Mouse (Mus musculus): Measurements from ENCODE around the gene Slc25a11. TPM values are rescaled to one million over a fixed set of nuclear protein-coding genes. Genes with fewer than 3 reads are reported as not detected.

Slc25a11 gene
- total RNA-seq, 2 experiments from 2014 or later: 115 to 123 TPM

DNA sequence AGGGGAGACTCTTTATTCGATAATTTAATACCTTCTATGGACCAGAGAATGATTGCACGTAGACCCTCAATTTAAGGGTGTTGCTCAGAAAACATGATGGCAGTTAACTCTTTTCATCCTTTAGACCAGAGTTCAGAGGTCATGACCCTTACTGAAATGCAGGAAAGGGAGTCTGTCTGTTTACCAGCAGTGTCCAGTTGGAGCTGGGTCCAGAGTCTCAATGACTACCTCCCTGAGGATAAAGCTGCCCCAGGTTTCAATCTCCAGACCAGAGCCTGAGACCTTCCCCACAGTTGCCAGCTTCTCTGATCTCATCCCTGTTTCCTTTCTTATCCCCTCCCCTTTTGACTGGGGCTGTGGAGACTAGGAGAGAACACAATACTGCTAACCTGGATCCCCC lies 31.3 kb upstream of the Slc25a11 start:
- TF ChIP-seq CTCF (conservative IDR thresholded peaks at IDR 0.05): no peak
- no peak for DNase-seq (ENCODE audit: low spot score in 2 of 2)

DNA sequence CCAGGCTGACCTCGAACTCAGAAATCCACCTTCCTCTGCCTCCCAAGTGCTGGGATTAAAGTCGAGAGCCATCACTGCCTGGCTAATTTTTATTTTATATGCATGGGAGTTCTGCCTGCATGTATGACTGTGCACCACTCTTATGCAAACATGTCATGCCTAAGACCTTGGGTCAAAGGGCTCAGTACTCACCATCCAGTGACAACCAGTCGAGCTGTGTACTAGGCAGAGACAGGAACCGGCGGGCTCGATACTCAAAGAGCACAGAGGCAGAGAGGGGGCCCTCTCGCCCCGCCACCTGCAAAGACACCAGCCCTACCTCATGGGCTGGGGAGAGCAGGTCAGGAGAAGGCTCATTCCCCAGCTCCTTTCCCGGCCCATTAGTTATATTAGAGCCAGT lies 30.8 kb upstream of the Slc25a11 start:
- H3K27ac ChIP-seq: peak overlapping the region; percentile 46; the same call in 1 of the 2 replicates
- DNase-seq (ENCODE audit: low spot score in 2 of 2): no peak
- TF ChIP-seq CTCF (conservative IDR thresholded peaks at IDR 0.05): no peak
- no peak overlapping the region for H3K4me3 ChIP-seq

More for the DNA sequence above, 31.3 kb upstream of the Slc25a11 start:
- Histone ChIP-seq H3K27ac (peak overlapping the region; percentile 46; the same call in 1 of the 2 replicates), H3K4me3 (no peak overlapping the region)

- TF ChIP-seq CTCF (conservative IDR thresholded peaks at IDR 0.05): no peak
- Histone ChIP-seq H3K4me3 (no peak overlapping the region), H3K27ac (peak overlapping the region; percentile 66; the same call in 1 of the 2 replicates)
- no peak for DNase-seq (ENCODE audit: low spot score in 2 of 2)
Observed at GRCm38 (mm10) chr11:70674501-70674900, 27.2 kb upstream of the Slc25a11 start.

GRCm38 (mm10) chr11:70674014-70674413 lies 26.7 kb upstream of the Slc25a11 start:
- no peak for TF ChIP-seq CTCF (conservative IDR thresholded peaks at IDR 0.05)
- H3K4me3 ChIP-seq: no peak overlapping the region
- H3K27ac ChIP-seq: peak overlapping the region; percentile 66; the same call in 1 of the 2 replicates
- no peak for DNase-seq (ENCODE audit: low spot score in 2 of 2)

DNA sequence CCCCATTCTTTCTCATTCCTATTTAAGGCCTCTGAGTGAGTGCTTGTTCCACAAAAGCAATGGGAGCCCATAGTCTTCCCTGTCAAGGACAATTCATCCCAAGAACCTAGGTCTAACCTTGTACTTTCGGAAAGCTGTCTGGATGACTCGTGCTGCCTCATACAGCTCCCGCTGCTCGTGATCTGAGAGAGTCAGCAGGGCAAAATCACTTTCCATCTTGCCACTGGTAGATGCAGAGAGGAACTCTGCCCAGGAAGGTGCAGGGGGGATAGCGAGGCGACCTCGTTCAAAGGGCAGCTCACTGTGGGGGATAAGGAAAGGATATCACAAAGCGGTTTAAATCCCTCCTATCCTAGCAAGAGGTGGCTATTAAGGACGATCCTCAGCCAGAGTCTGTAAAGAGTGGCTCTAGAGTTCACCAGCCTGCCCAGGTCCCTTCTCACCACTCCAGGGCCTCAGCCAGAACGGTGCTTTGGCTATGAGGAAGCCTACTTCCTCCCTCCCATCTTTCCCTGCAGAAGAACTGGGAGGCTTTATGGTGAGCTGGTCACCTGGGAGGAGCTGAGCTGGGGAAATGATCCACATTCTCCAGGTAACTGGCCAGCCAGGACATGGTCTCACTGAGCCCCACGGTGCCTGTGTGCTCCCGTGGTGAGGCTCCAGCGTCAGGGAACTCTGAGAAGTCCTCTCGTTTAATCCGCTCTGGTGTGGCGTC lies 24.2 kb upstream of the Slc25a11 start:
- no peak overlapping the region for H3K4me3 ChIP-seq
- no peak for DNase-seq (ENCODE audit: low spot score in 2 of 2)
- peak overlapping the region; percentile 99; the same call in 1 of the 2 replicates for H3K27ac ChIP-seq
- no peak for TF ChIP-seq CTCF (conservative IDR thresholded peaks at IDR 0.05)

GRCm38 (mm10) chr11:70670483-70670882 lies 23.2 kb upstream of the Slc25a11 start:
- Histone ChIP-seq H3K27ac (peak overlapping the region; percentile 99), H3K4me3 (peak overlapping the region; percentile 82; the same call in 1 of the 2 replicates)
- no peak for DNase-seq (ENCODE audit: low spot score in 2 of 2)
- no peak for TF ChIP-seq CTCF (conservative IDR thresholded peaks at IDR 0.05)

GRCm38 (mm10) chr11:70669582-70670345 lies 22.5 kb upstream of the Slc25a11 start:
- peak; percentile 62 to 68 for DNase-seq (ENCODE audit: low spot score in 2 of 2)
- peak; percentile 79 for TF ChIP-seq CTCF (conservative IDR thresholded peaks at IDR 0.05)
- H3K27ac ChIP-seq: peak overlapping the region; percentile 99
- H3K4me3 ChIP-seq: peak overlapping the region; percentile 82

DNA sequence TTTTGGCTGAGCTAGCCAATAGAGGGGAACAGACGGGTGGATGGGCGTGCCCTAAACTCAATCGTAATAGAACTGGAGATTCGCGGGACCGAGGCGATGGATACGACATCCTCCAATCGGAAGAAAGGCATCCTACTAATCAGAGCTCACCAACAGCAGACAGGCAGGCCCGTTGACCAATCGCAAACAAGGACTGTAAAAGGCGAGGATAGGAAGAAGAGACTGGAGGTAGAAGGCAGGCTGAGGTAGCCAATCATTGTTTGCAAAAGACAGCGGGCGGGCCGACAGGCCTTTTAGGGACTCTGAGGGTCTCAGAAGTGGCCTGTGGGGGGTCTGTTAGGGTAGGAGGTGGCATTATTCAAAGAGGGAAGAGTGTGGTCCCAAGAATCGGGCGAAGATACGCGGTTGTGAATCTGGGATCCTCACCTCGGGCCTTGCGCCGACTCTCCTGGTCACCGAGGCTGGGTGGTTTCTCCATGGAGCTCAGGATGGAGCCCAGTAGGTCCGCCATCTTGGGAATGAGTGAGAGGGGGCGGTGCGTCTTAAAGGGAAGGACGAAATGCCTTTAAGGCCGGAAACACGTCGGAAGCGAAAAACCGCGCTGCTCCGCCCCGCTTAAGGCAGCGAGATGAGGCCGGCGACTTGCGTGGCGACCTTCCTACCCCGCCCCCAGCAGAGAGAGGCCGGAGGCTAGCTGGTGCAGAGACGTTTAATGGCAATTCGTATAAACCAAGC lies 21.7 kb upstream of the Slc25a11 start, which contains the start of gene Spag7:
Spag7 (minus strand) TSS at position 646 of the 735 bp plus-strand sequence.
- DNase-seq (ENCODE audit: low spot score in 2 of 2): peak; percentile 92 to 99
- H3K27ac ChIP-seq: peak within 1 kb of the TSS; percentile 99
- H3K4me3 ChIP-seq: peak within 1 kb of the TSS; percentile 82
- TF ChIP-seq CTCF (conservative IDR thresholded peaks at IDR 0.05): no peak

DNA sequence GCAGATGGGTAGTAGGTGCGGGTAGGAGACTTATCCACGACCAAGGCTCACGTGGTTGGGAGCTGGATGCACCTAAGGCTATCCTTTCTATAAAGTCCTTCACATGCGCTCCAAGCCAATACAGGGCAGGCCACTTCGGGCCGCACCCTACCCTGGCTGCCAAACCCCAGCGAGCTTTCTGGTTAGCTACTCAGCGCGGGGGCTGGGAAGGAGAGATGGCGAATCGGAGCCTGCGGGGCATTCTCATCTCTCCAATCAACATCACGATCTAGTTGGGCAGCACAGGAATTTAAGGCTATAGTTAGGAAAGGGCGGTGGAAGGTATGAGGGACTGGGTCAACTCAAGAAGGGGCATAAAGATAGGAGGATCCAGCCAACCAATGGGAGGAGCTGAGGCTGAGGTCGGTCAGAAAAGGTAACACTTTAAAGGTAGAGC lies 21.1 kb upstream of the Slc25a11 start:
- DNase-seq (ENCODE audit: low spot score in 2 of 2): peak in 1 of 2 experiments; percentile 69
- Histone ChIP-seq H3K4me3 (peak overlapping the region; percentile 82), H3K27ac (peak overlapping the region; percentile 99)
- no peak for TF ChIP-seq CTCF (conservative IDR thresholded peaks at IDR 0.05)

DNA sequence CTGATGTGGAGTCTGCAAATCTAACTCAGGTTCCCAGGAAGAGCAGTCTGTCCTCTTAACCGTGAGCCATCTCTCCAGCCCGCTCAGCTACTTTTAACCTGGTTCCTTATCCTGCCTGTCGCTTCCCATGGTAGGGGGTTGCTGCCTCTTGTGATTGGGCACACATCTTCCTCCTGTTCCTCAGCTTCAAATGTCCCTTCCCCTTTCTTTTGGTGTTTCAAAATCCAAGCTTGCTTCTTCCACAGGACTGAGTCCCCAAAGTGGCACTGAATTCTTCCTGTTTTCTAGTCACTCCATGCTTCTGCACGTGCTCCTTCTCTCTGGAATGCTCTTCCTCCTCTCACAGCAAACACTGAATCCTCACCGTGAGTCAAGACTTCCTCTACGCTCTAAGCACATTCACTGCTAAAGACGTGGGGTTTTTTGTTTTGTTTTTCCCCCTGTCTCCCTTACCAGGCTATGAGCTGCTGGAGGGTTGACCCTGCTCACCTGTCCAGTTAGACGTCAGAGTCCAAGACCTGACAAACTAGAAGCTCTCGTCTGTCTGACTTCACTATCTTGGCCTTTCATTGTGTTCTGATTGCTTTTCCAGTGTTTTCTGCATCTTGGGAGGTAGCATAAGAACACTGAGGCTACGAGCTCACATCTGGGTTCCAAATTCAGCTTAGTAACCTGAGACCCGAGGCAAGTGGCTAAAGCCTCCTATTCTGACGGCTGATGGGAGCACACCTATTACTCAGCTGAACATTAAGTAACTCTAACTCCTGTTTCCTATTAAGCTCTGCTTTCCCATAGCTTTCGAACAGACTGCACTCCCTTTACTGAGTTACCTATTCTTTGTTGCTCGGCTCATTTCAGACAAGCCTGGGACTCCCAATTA lies 20.2 kb upstream of the Slc25a11 start:
- Histone ChIP-seq H3K4me3 (peak overlapping the region; percentile 82), H3K27ac (peak overlapping the region; percentile 99)
- TF ChIP-seq CTCF (conservative IDR thresholded peaks at IDR 0.05): no peak
- DNase-seq (ENCODE audit: low spot score in 2 of 2): no peak

DNA sequence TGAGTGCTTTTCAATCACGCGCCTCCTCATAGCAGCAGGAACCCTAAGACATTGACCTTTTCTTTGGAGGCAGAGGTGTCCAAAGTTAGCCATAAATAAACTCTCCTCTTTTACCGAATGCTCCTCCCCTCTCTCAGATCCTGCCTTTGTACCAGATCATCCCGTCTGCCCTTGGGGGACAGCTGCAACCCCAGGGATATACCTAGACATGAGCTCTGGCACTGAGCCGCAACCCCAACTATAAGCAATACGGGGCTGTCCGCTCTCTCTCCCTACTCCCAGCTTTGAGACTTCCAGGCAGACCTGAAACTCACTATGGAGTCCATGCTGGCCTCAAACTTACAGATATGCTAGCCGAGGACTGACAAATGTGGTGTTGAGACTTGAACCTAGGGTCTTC lies 19.4 kb upstream of the Slc25a11 start:
- TF ChIP-seq CTCF (conservative IDR thresholded peaks at IDR 0.05): no peak
- no peak for DNase-seq (ENCODE audit: low spot score in 2 of 2)
- H3K27ac ChIP-seq: no peak overlapping the region
- no peak overlapping the region for H3K4me3 ChIP-seq

GRCm38 (mm10) chr11:70664741-70665140 lies 17.5 kb upstream of the Slc25a11 start:
- no peak overlapping the region for H3K4me3 ChIP-seq
- peak; percentile 12; the same call in 1 of the 2 replicates for TF ChIP-seq CTCF (conservative IDR thresholded peaks at IDR 0.05)
- no peak overlapping the region for H3K27ac ChIP-seq
- DNase-seq (ENCODE audit: low spot score in 2 of 2): no peak
